ENCODE assay signal across 23 mouse cellular contexts in the genomic region with DNA sequence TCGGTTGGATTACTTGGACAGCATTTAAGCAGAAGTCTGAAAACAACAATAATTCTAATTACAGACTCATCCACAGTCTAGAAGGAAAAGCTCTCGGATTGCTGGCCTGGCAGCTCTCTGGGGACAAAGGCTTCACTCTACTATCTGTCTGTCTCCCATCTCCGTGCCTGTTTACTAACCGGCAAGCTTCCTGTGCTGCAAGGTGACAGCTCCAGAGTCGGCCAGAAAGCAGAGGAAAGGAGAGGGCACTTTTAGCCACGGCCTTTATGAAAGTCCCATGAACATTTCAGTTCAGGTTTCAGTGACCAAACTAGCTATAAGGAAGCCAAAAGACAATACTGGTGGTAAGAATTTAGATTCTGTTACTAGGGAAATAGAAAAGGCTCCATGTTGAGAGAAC. TPM values are rescaled to one million over a fixed set of nuclear protein-coding genes. Genes with fewer than 3 reads are reported as not detected.
"Had no signal": no experiment of that assay in that cellular context is flagged by ENCODE, and none has a peak within 500 bp of the region (broad histone marks: within the 10 kb centered on the region; RNA-seq: fewer than 3 reads in every experiment).

No protein-coding gene starts in this region.

- H3K4me1 ChIP-seq: lung, embryonic 15.5 days; midbrain, embryonic 13.5 days; midbrain, embryonic 15.5 days; neural tube, embryonic 12.5 days; stomach, embryonic 15.5 days had no signal

- H3K4me3 ChIP-seq: lung, embryonic 15.5 days; megakaryocyte, embryonic 14.5 days; midbrain, embryonic 13.5 days; midbrain, embryonic 15.5 days; neural tube, embryonic 12.5 days; stomach, embryonic 15.5 days had no signal

- H3K36me3 ChIP-seq: lung, embryonic 15.5 days; midbrain, embryonic 13.5 days; midbrain, embryonic 15.5 days; neural tube, embryonic 12.5 days; stomach, embryonic 15.5 days had no signal

- H3K27ac ChIP-seq: lung, embryonic 15.5 days; macrophage; midbrain, embryonic 13.5 days; midbrain, embryonic 15.5 days; neural tube, embryonic 12.5 days; stomach, embryonic 15.5 days had no signal

- DNase-seq: liver, postnatal 0 days; lung, adult 2 months; lung, postnatal 14 days; lung, postnatal 36 days; right cerebral cortex, postnatal 14 days; thymus, adult 2 months; thymus, postnatal 25 days; thymus, postnatal 4 days had no signal

- ATAC-seq: liver, postnatal 0 days; lung, postnatal 0 days; midbrain, embryonic 13.5 days; midbrain, embryonic 15.5 days had no signal

- H3K9ac ChIP-seq: liver, postnatal 0 days; lung, embryonic 15.5 days; midbrain, embryonic 13.5 days; midbrain, embryonic 15.5 days; neural tube, embryonic 12.5 days; stomach, embryonic 15.5 days had no signal

- H3K4me2 ChIP-seq: lung, embryonic 15.5 days; midbrain, embryonic 11.5 days; midbrain, embryonic 13.5 days; midbrain, embryonic 15.5 days; neural tube, embryonic 12.5 days; stomach, embryonic 15.5 days had no signal

- H3K27me3 ChIP-seq: lung, embryonic 15.5 days; megakaryocyte, embryonic 14.5 days; midbrain, embryonic 13.5 days; midbrain, embryonic 15.5 days; neural tube, embryonic 12.5 days; stomach, embryonic 15.5 days had no signal

- H3K9me3 ChIP-seq: lung, embryonic 15.5 days; midbrain, embryonic 13.5 days; midbrain, embryonic 15.5 days; neural tube, embryonic 12.5 days; stomach, embryonic 15.5 days had no signal

RNA-seq across cellular contexts. Expression of a gene that starts 37.1 kb away (rescaled TPM):
- total RNA-seq: megakaryocyte progenitor cell, adult 5-6 weeks; midbrain, postnatal 0 days; monocyte, adult 5-6 weeks; neutrophil, adult 5-6 weeks had no signal
- polyA plus RNA-seq: liver, postnatal 0 days; lung, embryonic 15.5 days; lung, postnatal 0 days; macrophage; midbrain, embryonic 11.5 days; neural tube, embryonic 12.5 days; spleen, adult 2 months; stomach, embryonic 15.5 days; thymus, adult 2 months; urinary bladder, adult 2 months had no signal
